Mouse (Mus musculus) heart, postnatal 36 days (tissue): ENCODE data around the gene Pabpc4. TPM values are rescaled to one million over a fixed set of nuclear protein-coding genes. Genes with fewer than 3 reads are reported as not detected.
A peak's percentile ranks its signal among the peaks of the same experiment; 100 is the strongest.
"Not testable (repeated sequence)": the region's sequence is repeated elsewhere in the genome, so short reads cannot be mapped to it uniquely, and the experiment has no call there.

Experiments
- DNase-seq, 2 experiments: peaks; one replicate each; pipeline ENCODE4 v3.0.0; 2021 to 2022
- intact Hi-C: fragments of 180-260 bp; cut with DNase I; formaldehyde crosslinking; loops from one replicate; pipeline ENCODE4 v1.15.1; 2025
- total RNA-seq, 2 experiments: library from RNA; stranded (reverse); gene quantifications; 2 replicates each; pipeline ENCODE4 v1.2.3; 2021

Gene Pabpc4
- total RNA-seq, 2 experiments from 2014 or later = 325 to 393 TPM

DNA sequence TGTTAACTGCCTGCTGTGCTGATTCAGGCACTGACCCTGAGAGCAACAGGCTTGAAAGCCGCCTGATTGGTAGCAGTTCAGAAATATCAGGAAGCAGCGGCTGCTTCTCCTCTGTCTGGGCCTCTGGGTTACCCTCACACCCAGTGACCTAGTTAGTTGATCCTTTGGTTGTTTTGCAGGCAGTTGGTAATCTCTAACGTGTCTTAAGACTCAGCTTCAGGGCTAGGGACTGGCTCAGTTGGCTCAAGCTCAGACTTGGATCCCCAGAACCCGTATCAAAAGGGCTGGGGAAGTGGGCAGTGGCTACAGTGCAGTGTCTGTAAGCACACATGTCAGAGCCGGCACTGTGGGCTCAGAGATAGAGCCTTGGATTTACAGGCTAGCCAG lies 34.0 kb downstream of the Pabpc4 start:
- DNase-seq = no peak
- intact Hi-C loops = no loop called here

DNA sequence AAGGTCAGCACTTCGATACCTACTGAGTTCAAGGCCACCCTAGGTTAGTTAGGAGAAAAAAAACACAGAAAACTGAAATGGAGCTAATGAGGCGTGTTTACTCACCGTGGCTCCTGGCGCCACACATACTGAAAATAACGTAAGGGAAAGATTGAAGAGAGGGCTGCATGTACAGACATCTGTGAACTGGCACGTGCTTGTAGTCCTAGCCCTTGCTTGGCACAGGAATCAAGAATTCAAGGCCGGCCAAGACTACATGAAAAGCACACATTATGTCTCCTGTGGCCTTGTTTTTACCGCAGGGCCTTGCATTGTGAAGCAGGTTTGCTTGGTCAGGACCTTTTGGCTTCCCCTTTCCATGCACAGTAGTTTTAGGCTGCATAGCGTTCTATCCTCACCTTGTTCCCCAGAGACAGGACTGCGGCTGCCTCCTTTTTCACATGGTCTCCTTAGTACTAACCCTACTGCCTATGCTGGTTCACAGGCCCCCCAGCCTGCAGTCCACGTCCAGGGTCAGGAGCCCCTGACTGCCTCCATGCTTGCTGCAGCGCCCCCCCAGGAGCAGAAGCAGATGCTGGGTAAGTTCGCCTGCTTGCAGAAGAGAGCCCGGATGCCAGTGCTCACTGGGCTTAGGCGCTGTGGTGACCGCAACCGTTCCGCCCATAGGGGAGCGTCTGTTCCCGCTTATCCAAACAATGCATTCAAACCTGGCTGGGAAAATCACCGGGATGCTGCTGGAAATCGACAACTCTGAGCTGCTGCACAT lies 35.2 kb downstream of the Pabpc4 start:
- intact Hi-C loops = no loop called here
- DNase-seq = no peak

DNA sequence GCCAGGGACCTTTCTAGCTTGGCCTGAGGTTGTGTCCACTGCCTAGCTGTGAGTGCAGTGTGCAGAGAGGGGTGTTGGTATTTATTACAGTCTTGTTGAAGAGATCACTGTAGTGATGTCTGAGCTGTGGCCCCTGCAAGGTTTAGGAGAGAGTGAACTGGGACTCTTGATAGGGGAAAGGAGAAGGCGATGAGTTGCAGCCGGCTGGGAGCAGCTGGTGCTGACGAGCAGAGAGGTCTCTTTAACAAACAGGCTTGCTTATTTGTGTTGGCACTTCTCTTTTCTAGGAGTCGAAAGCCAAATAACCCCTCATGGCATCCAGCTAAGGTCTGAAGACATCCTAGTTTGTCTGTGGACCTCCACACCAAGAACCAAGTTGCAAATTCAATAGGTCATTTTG lies 36.1 kb downstream of the Pabpc4 start:
- intact Hi-C loops = no loop called here
- peak in 1 of 2 experiments; percentile 15 for DNase-seq

DNA sequence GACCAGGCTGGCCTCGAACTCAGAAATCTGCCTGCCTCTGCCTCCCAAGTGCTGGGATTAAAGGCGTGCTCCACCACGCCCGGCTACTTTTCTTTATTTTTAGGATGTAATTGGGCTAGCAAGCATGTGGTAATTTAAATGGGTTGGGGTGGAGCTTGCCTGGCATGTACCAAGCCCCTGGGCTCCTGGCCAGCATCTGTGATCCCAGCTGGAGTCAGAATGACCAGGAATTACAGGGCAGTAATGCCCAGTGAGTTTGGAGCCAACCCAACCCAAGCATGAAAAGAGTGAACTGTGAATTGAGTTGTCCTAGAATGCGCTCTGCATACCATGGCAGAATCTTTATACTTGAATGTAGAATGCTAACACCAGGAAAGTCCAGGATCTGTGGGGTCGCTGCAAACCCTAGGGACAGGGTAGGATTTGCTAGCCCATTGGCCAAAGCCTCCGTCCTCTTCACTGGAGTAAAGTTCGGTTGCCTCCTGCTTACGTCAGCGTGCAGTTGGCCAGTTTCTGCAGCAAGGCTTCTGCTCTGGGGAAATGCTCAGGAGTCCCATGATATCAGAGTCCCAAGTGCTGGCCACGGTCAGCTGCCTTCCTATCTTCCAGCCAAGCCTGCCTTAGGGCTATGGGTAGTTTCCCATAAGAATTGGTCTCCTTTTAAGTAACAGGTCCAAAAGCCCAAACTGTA lies 37.0 kb downstream of the Pabpc4 start:
- intact Hi-C loops = no loop called here
- peak; percentile 41 for DNase-seq

DNA sequence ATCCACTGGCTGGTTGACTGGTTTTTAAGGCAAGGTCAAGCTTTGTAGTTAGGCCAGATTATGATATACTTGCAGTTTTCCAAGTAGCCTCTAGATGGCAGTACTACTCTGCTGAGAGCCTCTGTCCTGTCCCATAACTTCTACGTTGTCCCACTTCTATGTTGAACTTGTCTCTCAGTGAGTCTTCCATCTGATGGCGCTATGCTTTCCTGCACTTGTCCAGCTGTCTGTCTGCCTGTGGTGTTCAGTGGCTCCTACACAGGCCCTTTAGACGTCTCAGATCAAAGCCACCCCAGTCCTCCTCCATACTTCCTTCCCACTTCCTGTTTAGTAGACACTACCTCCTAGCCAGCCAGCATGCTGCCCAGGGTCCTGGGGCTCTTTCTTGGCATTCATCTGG lies 43.6 kb downstream of the Pabpc4 start:
- intact Hi-C loops = loop anchor here (1.0 to 10.0 kb wide), 4 partner anchors 37 to 609 kb away; partner anchors contain the start of genes 4930535I16Rik, Bmp8a and Rragc
- peak in 1 of 2 experiments; percentile 53 for DNase-seq

DNA sequence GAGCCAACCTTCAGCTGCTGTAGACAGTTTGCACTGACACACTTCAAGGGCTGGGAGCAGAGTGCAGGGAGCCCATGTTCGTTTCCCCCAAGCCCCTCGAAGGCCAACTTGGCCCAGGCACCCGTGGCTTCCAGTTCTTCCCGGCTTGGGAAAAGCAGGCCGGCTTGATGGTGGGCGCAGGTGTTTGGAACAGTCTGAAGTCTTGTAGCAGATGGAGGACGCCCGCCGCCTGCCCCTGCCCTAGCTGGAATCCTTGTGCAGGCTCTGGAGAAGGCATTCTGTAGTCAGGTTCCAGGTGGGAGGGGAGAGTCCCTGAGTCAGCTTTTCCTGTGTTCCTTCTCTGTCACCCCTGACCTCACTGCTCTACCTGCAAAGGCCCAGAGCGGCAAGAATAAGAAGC lies 44.8 kb downstream of the Pabpc4 start:
- intact Hi-C loops = loop anchor here (5.0 to 10.0 kb wide), 2 partner anchors 35 to 608 kb away; partner anchors contain the start of genes 4930535I16Rik, Bmp8a and Rragc
- DNase-seq = no peak

DNA sequence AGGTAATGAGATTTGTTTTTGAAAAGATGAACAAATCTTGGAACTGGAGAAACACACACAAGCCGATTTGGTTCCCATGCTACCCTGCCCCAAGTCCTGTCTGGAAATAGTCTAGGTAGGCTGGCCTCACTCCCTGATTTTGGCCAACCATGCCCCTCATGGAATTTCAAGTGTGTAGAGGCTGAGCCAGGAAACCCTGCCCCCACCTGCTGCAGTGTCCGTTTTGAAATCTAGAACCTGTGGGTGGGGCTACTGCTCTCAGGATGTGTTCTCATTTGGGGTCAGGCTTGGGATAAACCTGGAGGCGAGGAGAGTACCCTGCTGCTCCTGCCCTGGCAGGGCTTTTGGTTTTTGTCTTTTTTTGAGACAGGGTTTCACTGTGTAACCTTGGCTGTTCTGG lies 46.1 kb downstream of the Pabpc4 start:
- intact Hi-C loops = loop anchor here (5.0 to 10.0 kb wide), 2 partner anchors 34 to 607 kb away; partner anchors contain the start of genes 4930535I16Rik, Bmp8a and Rragc
- peak in 1 of 2 experiments; percentile 14 for DNase-seq

DNA sequence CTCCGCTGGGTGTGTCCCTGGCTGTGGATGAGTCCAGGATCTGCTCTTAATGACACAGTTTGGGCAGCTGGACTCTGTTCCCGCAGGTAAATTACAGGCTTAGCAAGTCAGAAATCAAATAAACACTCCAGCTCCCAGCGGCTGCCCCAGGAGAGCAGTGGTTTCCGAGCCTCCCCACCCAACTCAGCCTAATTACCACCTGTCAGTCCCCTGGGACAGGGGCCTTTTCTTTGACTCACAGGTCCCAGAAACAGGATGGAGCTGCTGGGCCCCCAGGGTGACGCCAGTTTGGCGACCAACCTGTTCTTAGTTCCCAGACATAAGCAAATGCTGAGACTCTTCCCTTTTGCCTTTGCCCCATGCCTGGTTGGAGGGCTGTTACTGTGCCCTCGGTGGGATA lies 49.7 kb downstream of the Pabpc4 start:
- intact Hi-C loops = no loop called here
- DNase-seq = no peak

DNA sequence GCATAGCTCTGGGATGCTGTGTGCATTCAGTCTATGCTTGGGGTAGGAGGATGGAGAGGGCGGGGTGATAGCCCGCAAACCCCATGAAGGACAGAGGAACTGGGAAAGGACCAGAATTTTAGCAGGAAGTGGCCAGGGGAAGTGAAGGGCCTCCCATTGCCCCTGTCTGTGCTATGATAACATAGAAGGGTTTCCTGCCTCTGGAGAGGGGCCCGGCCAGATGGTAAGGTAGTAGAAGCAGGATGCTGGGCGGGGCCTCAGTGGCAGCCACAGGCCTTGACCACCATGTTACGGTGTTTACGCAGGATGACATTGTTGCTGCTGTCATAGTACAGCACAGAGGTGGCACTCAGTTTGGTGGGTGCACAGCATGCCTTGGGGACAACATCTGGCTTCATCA lies 50.9 kb downstream of the Pabpc4 start:
- no peak for DNase-seq
- intact Hi-C loops = no loop called here

DNA sequence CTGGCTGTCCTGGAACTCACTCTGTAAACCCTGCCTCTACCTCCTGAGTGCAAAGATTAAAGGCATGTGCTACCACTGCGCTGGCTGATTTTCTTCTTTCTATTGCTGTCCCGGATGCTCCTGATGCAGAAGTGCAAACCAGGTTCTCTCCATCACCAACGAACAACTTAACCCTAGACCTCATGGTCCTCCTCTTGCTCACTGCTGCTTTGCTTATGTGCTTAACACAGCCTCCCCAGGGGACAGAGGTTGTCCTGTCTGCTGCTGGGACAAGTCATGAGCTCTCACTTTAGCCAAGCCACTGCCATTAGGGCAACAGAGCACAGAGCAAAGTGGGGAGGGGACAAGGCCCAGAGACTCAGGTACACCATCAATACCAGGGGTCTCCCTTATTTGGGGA lies 52.3 kb downstream of the Pabpc4 start:
- no peak for DNase-seq
- intact Hi-C loops = no loop called here

DNA sequence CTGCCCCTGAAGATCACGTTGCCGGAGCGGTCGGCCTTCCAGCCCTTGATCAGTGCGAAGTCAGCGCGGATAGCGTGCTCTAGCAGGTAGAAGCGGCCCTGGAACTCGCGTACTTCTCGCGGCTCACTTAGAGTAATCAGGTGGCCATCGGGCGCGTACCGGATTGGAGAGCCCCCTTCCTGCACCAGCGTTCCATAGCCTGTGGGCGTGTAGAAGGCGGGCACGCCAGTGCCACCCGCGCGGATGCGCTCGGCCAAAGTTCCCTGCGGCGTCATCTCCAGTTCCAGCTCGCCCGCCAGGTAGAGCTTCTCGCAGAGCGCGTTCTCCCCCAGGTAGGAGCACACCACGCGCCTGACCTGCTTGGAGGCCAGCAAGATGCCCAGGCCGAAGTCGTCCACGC lies 60.8 kb downstream of the Pabpc4 start:
- DNase-seq, intact Hi-C loops: not testable (repeated sequence)

DNA sequence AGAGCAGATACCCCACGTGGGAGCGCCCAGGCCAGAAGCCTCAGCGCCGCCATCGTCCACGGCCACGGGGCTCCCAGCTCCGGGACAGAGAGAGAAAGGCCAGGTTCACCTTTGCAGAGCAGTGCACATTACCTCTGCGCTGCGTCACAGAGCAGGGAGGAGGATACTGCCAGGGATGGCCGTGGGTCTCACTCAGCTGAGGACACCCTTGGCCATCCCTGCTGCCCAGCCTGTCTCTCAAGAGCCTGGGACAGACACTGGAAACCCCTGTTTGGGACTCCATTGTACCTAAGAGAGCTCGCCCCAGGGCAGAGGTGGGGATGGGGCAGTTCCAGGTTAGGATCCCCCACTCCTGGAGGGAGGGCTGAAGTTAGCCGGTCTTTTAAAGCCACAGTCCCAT lies 61.4 kb downstream of the Pabpc4 start, which contains the start of gene Oxct2a:
TSS of gene Oxct2a (minus strand) at position 101 of the 400 bp plus-strand sequence.
- intact Hi-C loops = no loop called here
- DNase-seq = no peak

DNA sequence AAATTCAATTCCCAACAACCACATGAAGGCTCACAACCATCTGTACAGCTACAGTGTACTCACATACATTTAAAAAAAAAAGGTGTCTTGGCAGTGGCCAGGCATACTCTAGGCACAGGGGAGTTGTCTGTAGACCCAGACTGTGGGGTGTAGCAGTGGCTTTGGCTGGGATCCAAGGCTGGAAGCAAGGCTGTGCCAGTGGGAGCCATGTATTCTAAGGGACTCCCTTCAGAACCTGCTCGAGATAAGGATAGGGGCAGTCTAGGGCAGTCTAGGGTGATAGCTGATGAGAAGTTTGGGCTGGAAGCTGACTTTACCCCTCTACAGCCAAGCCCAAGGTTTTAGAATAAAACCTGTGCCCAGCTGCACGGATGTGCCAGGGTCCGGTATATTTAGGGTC lies 63.9 kb downstream of the Pabpc4 start:
- no peak for DNase-seq
- intact Hi-C loops = no loop called here

DNA sequence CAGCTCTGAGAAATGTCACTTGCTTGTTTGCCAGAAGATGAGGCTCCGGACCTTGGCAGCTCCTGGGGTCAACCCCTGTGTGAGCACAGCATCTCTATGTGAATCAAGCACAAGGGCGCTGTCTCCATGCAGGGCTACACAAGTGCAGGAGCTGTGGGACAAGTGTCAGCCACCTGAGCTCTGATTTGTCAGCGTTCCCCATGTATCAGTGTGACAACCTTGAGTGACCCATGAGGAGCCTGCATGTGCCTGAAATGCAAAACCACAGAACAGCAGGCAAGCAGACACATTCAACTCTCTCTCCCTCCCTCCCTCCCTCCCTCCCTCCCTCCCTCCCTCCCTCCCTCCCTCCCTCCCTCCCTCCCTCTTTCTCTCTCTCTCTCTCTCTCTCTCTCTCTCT lies 65.5 kb downstream of the Pabpc4 start:
- DNase-seq = no peak
- intact Hi-C loops = no loop called here

DNA sequence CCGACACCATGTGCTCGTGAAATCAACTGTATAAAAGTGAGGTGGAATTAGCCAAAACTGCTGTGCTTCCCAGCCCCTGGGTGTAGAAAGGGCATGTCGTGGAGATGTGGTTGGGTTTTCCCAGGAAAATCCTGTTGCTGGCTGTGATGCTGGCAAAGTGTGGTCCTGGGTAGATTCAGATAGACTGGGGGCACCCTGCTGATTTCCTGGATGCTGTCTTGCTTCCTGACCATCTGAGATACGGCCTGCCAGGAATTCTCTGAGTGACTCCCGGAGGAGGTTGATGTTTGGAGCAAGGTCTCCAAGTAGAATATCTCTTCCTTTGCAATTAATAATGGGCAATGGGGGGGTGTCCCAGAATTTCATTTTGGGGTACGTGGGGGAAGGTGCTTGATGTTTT lies 66.8 kb downstream of the Pabpc4 start:
- intact Hi-C loops = no loop called here
- no peak for DNase-seq

DNA sequence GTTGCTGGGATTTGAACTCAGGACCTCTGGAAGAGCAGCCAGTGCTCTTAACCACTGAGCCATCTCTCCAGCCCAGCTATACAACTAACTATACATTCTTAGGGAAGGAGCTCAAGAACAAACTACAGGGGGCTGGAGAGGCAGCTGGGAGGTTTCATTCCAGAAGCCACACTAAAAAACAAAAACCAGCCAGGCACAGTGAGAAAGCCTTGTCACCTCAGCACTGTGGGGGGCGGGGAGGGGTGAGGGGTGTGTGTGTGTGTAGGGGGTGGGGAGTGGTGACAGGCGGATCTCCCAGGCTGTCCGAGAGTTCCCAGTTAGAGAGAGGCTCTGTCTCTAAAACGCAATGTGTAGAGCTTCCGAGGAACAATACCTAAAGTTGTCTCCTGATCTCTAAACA lies 69.2 kb downstream of the Pabpc4 start:
- intact Hi-C loops = no loop called here
- no peak for DNase-seq

DNA sequence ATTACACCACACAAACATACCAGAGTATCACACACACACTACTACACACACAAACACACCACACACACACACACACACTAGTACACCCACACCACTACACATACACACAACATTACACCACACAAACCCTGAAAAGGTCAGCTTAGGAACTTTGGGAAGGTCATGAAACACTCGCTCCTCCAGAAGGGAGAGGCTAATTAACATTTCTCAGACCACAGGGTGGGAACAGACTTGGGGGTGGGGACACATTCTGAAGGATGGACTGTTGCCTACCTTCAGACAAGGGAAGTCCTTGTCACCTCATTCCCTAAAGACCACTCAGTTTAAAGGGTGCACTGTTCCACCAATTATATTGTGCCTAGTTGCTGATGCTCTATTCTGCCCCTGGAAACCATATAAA lies 69.8 kb downstream of the Pabpc4 start:
- intact Hi-C loops = not testable (repeated sequence)

DNA sequence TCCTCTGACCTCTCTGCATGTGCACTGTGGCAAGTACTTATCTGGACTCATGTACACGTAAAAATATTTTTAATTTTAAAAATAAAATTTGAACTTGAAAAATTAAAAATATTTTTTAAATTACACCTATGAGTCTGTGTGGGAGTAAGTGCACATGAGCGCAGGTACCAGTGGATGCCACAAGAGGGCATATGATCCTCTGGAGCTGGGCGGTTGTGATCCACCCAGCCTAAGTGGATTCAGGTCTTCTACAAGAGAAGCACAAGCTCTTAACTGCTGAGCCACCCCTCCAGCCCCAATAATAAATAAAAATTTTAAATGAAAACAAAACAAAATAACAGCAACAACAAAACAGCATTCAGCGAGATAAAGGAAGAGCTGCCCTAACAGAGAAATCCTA lies 71.0 kb downstream of the Pabpc4 start:
- DNase-seq = no peak
- intact Hi-C loops = no loop called here

More for the DNA sequence above, 69.8 kb downstream of the Pabpc4 start:
- DNase-seq = not testable (repeated sequence)

DNA sequence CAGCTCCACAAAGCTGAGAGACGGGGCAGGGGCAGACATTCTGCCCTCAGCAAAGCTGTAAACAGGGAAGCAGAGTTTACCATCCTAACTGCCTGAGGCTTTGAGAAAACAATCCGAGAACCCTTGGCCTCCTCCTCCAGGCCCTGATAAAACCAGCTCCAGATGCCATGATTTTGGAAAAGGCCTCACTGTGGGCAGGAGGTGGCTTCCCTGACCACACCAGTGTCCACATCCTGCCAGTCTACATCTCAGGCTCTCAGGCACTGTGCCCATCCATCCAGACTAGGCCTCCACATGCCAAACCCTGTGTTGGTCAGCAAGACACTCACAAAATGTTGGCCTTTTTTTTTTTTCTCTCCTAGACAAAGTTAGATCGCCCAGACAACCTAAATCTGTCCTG lies 72.0 kb downstream of the Pabpc4 start:
- no peak for DNase-seq
- intact Hi-C loops = no loop called here

DNA sequence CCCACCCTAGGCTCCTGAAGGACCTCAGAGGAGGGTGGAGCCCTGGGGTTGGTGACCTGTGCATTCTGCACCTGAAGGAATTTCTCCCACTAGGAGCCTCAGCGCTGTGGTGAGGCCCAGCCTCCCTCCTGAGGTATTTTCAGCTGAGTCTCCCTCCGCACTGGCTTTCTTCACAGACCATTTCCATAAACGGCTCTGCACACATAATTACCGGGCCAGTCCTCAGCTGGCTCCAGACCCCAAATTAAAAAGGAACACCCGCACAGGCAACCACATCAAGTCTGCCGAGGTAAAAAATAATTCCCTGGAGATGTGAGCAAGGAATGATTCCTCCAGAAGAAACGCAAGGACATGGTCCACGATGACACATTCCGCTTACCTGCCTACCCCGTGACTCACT lies 73.1 kb downstream of the Pabpc4 start:
- intact Hi-C loops, DNase-seq: not testable (repeated sequence)

DNA sequence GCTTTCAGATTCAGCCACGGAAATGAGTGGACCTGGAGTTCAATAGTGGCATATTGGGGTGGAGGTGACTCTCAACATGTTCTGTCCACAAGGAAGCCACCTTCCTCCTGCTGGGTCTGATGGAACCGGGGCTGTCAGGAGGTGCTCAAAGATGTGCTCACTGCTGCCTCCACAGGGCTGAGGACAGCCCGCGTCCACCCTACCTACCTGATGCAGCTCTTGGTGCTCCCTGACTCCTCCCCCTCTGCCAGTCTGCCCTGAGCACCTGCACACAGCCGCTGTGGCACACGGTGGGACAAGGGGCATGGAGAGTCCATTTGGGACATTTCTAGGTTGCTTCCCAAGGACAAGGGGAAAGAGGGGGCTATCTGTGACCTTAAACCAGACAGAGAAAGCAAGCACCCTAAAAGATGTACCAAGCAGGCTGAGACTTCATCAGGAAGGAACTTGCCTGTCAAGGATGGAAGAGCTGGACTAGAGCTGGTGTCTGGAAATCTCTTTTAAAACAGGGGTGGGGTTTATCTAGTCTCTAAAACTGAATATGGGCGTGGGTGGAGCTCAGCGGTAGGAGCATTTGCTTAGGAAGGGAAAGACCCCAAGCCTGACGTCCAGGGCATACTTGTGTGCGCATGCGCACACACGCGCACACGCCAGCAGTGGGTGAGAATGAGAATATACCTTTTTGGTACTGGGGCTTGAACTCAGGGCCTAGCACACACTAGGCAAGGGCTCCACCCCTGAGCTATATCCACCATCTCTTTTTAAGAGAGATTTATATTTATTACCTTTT lies 73.8 kb downstream of the Pabpc4 start:
- intact Hi-C loops = no loop called here

More for the DNA sequence above, 73.8 kb downstream of the Pabpc4 start:
- DNase-seq = no peak
